Mouse (Mus musculus) thymus, adult 18-20 months (tissue): ENCODE results near the gene Cox19.
A peak's percentile ranks its signal among the peaks of the same experiment; 100 is the strongest.

Experiments
- DNase-seq, 2 experiments: peaks; one replicate each; pipeline ENCODE4 v3.0.0; 2022; ENCODE audit warnings: mixed read lengths in 2 of 2

Gene Cox19

DNA sequence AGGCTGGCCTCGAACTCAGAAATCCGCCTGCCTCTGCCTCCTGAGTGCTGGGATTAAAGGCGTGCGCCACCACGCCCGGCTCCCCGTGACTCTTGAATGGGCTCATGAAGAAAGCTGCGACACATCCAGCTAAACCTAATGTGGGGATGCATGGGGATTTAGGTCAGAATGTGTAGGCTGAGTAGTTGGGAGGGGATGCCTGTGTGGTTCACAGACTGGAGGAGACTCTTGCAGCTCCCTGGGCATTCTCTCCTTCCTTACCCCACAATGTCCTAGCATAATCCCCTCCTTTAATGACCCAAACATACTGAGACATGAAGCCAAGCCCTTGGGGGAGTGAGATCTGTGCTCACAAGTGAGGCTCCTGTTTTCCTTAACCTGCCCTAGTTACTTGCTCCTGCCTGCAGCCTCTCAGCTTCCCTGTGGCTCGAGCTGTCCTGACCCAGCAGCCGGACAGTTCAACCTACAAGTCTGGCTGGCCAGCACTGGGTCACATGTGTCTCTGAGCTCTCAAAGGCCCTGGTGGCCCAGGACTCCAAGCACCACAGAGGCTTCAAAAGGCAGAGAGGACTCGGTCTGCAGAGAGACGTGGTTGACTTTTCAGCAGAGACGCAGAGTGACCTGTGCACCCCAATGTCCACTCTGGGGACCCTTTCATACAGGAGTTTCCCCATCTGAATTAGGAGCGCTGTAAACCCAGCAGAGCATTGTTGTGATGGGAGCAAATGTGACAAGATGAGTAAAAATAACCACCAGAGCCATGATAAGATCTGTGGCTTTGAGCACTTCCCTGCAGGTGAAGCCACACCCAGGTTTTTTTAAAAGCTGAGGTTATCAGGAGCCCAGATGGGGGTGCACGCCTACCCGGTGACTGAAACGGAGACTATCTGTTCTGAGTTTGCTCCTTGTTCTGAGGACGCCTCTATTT lies 30.6 kb upstream of the Cox19 start:
- peak; percentile 58 to 78 for DNase-seq

- peak; percentile 76 to 81 for DNase-seq
Measured at GRCm38 (mm10) chr5:139380385-139381248, 29.4 kb upstream of the Cox19 start.

DNA sequence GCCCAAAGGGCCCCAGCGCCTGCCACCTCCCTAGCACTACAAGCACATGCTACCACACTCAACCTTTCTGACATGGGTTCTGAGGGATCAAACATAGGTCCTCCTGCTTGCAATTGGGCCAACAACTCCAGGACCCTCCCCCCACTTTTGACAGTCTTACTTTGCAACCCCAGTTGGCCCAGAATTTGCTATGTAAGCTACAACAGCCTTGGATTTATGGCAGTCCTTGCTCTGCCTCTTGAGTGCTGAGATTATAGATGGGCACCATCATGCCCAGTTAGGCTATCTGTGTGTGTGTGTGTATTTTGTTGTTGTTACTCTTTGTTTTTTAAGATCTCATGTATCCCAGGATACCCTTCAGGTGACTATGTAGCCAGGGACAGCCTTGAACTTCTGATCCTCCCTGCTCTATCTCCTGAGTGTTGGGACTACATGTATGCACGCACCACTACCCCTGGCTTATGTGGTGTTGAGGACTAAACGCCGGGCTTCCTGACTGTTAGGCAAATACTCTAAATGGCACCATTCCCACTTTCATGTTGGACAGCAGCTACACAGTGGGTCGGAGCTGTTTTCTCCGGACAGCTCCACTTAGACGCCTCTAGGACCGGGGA lies 28.7 kb upstream of the Cox19 start:
- DNase-seq, result no peak

- peak; percentile 33 to 34 for DNase-seq
Measured at GRCm38 (mm10) chr5:139378986-139379629, 27.9 kb upstream of the Cox19 start.

- DNase-seq, result no peak
Measured at GRCm38 (mm10) chr5:139378271-139378556, 27.0 kb upstream of the Cox19 start.

DNA sequence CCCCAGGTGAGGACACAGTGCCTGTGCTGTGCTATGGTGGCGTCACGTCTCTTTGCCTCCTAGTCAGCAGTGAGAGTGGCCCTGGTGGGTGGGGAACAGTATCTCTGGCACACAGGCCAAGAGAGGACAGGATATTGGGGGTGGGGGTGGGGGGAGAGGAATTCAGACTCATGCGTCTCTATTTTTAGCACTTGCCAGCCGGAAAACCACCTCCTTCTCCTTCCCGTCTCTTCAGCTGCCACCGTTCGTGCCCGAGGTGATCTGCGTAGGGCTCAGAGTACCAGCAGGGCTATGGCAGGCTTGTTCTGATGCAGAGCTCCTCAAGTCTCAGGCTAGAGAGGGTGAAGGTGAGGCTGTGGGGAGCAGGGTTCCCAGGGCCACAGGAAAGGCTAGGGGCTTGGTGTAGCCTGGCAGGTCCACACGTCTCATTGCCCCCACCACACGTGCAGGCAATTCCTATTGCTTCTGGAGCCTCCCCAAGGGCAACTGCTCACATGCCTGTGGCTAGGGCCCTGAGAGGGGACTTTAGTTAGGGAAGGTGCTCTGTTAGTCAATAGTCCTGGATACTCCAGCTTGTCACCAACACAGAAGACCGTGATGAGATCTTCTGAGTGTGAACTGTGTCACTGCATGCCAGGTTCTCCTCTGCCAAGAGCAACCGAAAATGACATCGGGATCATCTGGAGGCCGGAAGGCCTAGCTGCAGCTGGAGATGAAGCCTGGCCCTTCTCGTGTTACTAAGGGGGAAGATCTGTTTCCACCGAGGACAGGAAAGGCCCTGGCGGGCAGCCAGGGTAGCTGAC lies 26.5 kb upstream of the Cox19 start, which contains the start of gene Gpr146:
Gene Gpr146 (plus strand): TSS at position 230 of the 803 bp plus-strand sequence.
- DNase-seq, result peak; percentile 24 to 54

DNA sequence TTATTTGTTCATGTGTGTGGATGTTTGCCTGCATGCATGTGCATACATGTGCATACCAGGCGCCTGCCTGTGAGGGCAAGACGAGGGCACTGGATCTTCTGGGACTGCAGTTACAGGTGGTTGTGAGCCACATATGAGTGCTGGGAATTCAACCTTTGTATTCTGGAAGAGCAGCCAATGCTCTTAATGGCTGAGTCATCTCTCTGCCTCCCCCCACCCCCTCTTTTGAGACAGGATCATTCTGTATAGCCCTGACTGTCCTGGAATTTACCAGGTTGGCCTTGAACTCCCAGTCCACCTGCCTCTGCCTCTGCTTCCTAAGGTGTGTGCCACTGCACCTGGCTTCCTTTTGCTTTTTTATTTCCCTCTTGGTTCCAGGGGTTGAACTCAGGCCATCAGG lies 23.6 kb upstream of the Cox19 start:
- no peak for DNase-seq

- no peak for DNase-seq
Measured at GRCm38 (mm10) chr5:139373889-139374444, 22.7 kb upstream of the Cox19 start.

DNA sequence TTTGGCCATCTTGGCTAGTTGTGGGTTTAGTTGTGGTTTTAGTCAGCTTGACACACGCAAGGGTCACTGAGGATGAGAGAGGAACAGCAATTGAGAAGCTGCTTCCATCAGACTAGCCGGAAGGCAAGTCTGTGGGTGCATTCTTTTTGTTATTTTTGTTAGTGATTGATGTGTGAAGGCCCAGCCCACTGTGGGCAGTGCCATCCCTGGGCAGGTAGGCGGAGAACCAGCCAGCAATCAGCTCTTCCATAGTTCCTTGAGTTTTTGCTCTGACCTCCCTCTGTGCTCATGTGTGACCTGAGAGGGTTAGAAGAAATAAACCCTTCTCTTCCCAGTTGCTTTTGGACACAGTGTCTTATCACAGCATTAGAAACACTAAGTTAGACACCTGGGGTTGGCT lies 21.9 kb upstream of the Cox19 start:
- no peak for DNase-seq

- DNase-seq, result peak; percentile 74 to 80
Measured at GRCm38 (mm10) chr5:139371631-139372401, 20.6 kb upstream of the Cox19 start.

DNA sequence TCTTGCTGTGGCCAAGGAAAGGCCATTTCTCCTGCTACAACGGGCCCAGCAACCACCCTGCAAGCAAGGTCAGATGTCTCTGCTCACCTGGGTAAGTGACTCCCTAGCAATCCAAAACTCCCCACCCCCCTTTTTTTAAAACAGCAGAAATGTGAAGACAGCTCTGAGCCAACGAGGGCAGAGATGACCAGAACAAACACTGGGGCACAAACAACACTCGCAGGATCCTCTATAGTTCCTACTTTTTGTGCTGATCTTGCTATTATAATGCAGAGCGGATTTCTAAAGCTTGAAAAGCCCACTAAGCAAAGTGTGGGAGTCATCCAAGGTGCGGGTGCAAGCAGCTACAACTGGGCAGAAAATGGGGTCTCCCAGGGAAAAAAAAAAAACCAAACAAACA lies 19.9 kb upstream of the Cox19 start:
- no peak for DNase-seq

- DNase-seq, result no peak
Measured at GRCm38 (mm10) chr5:139370336-139370735, 19.1 kb upstream of the Cox19 start.

DNA sequence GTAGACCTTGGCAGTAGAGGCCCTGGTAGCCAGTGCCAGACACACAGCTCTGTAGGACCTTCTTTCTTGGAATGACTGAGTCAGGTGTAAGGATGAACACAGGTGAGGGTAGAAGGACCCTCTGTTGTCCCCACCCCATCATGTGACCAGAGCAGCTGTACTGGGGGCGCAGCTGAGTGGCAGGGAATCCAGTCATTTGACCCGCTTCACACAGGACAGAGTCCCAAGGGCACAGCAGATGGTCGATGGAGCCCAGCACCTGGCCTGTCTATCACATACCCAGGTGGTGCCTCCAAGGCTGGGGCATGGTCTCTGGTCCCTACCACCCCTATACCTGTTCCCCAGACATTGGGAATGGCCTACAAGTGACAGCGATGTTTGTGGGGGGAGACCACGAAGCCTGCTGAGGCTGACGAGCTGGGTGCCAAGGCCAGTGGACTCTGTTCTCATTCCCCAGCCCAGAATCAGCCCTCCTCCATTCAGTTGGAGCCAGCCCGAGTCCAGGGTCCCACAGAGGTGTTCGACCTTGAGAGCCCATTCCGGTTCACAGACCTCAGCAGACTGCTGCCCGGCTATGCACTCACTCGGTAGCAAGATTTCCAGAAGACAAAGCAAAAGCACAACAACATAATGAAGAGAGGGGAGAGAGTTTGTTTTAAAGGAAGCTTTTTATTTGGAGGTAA lies 17.6 kb upstream of the Cox19 start:
- DNase-seq, result no peak

- DNase-seq, result peak in 1 of 2 experiments; percentile 33
Measured at GRCm38 (mm10) chr5:139367884-139368458, 16.8 kb upstream of the Cox19 start.

GRCm38 (mm10) chr5:139366484-139366883 lies 15.3 kb upstream of the Cox19 start:
- DNase-seq, result no peak

GRCm38 (mm10) chr5:139365827-139366226 lies 14.6 kb upstream of the Cox19 start:
- DNase-seq, result no peak

DNA sequence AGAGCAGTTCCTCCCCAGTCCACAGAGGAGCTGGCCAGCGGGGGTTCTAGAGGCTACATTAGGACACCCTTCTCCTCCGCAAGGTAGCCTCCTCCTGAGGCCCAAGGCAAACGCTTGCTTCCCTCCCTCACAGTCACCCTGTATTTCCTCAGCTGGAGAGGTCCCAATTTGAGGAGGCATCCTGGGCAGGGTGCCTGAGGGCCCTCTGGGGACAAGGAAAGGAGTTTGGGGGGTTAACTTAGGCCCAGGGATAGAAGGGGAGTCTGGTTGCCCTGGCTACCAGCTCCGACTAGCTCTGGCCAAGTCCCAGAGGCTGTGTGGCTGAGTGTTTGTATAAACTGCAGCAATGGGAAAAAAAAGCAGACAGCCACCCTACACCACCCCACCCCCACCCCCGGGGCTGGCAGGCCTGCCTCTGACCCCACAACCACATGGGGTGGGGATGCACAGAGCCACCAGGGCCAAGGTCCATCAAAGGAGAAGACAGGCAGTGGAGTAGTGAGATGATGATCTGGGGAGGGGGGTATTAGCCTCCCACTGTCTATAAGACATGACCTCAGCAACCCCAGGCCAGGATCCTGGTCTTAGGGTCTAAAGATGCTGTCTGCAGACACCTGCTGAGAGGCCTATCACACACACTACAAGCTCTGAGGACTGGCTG lies 13.8 kb upstream of the Cox19 start:
- DNase-seq, result no peak

GRCm38 (mm10) chr5:139364260-139364910 lies 13.2 kb upstream of the Cox19 start:
- DNase-seq, result peak; percentile 63 to 75

- DNase-seq, result no peak
Measured at GRCm38 (mm10) chr5:139363858-139364257, 12.6 kb upstream of the Cox19 start.
